Mouse (Mus musculus) layer of hippocampus, adult 8-10 months (tissue): Measurements from ENCODE around the gene Ralgapa2. TPM values are rescaled to one million over a fixed set of nuclear protein-coding genes. Genes with fewer than 3 reads are reported as not detected.

Experiments
- DNase-seq, 2 experiments: peaks; one replicate each; pipeline ENCODE4 v3.0.0; 2022; ENCODE audit warnings: low spot score in 2 of 2
- total RNA-seq, 4 experiments: library from RNA; stranded (reverse); gene quantifications; 2 replicates each; pipeline ENCODE4 v1.2.4; 2022

Gene Ralgapa2
- total RNA-seq, 4 experiments from 2014 or later = 22.5 to 30.0 (median 27.4) TPM

DNA sequence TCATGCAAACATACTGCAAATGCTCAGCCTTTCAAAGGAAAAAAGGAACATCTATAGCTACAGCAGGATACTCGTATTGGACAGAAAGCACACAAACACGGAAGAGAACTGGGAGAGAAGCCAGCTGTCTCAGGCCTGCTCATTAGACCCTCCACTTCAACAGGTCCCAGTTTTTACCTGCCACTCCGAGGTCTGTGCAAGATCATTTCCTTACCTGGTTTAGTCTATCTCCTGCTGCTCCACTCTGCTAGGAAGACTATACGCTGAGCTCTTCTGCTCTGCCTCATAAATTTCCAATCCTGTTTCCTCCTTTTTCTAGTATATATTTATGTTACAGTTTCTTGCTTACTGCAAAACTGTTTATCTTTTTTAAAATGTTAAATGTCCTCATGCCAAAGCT lies 70.4 kb downstream of the Ralgapa2 start:
- no peak for DNase-seq

DNA sequence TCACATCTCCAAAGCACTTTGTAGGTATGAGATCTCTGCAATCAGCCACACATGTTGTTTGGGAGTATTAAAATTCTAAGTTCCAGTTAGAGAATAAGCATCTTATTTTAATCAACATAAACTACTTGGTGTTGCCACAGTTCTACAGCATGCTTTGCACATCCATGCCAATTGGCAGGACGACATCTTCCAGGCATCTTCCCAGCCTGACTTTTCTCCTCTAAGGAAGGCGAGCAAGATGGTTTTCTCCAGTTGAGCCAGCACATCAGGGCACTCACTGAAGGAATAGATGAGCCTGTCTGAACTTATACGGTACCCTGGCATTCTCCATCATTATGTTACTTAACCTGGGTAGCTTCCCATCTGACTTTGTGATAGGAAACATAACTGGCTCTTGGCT lies 83.4 kb downstream of the Ralgapa2 start:
- DNase-seq = no peak

GRCm38 (mm10) chr2:146427380-146427779 lies 84.8 kb downstream of the Ralgapa2 start:
- DNase-seq = no peak

DNA sequence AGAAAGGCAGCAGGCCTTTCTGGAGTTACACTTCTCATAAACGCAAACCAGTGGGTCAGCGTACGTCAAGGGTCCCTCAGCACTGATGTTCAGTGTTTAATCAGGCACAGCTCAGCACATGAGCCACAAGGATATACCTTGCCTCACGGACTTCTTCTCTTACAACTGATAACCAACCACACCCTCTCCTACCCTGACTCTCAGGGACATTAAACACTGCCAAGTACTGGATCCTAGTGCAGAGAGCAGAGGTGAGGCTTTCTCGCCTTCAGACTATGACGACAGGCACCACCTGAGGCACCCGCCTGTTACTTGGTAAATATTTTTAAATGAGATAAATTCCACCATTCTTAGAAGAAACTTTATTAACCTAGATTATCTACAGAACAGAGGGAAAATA lies 85.8 kb downstream of the Ralgapa2 start:
- DNase-seq = no peak

DNA sequence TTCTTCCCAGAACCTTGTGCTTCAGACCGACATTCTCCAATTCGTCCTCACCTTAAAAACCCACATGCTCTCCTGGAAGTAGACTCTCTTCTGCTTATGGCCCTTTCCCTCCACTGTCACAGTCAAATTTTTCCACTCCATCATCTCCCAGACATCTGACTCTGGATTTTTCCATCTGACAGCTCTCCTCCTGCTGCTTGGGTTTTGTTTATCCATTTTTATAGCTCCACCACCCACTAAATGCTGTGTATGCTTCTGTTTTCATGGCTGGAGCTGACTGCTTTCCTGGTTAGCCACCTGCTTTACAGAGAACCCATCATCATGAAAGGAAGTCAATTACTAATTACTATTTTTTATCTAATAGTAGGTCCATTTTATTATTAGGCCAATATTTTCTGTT lies 86.9 kb downstream of the Ralgapa2 start:
- DNase-seq = peak; percentile 30 to 39

- no peak for DNase-seq
Observed at GRCm38 (mm10) chr2:146423710-146424301, 88.3 kb downstream of the Ralgapa2 start.

- DNase-seq = no peak
Observed at GRCm38 (mm10) chr2:146423032-146423691, 89.0 kb downstream of the Ralgapa2 start.

DNA sequence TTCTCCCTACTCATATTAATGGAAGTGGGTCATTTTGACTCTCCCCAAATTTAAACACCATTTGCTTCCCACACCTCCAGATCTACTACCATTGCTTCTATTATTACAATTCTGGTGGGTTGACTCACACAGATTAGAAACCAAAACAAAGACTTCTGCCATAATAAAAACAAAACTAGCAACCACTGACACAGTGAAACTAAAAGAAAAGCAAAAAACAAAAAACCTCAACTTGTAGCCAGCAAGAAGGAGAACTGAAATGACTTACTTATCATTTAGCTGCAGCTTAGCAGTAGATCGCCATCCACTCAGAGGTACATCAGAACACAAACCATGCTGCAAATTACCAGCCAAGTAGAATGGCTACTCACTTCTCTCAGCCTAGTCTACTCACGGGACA lies 95.9 kb downstream of the Ralgapa2 start:
- no peak for DNase-seq

DNA sequence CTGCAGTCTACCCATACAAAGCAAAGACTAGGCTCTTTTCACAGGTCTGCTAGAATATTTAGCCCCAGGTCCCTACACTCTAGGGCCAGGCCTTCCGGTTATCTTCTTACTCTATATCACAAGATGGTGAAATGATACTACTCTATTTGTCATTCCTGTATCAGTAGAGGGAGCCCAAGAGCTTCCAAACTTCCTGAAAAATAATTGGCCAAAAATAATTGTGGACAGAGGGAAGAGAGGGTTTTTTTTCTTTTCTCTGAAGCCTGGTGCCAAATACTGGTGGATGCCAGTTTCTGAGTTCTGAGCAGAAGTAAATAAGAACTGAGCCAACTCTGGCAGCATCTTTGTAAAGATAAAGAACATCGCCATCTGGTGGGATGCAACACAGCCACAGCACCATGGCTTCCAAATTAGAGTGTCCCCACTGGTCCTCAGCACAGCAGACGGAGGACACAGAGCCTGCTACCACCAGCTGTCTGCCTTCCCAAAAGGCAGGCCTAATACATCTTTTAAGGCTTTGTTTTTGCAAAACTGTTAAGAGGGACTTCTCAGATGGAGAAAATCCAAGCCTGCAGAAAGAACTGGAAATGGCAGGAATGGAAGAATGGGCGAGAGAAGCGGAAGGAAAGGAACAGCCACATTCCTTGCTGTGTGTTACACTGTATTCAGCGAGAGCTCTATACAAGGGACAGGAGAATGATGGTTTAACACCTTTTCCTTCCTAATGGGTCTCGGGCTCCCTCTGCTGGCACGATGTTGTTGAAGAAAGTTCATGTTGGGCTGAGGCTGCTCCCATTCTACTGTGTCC lies 97.5 kb downstream of the Ralgapa2 start:
- DNase-seq = peak; percentile 64 to 82

DNA sequence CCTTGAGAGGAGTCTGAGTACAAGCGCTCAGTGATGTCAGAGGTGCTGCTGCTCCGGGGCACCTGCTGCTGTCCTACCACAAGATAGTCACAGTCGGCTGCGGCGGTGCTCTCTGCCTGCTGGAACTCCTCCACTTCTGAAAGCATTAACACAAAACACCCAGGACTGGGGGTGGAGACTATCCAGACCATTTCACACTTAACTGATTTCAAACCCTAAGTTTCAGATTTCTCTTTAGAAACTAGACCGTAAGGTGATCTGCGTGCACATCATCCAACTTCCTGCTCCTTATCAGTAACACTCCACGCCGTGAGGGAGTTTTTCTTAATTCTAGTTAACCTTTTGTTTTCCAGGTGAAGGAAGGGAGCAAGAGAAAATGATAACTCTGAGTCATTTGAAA lies 99.4 kb downstream of the Ralgapa2 start:
- no peak for DNase-seq

DNA sequence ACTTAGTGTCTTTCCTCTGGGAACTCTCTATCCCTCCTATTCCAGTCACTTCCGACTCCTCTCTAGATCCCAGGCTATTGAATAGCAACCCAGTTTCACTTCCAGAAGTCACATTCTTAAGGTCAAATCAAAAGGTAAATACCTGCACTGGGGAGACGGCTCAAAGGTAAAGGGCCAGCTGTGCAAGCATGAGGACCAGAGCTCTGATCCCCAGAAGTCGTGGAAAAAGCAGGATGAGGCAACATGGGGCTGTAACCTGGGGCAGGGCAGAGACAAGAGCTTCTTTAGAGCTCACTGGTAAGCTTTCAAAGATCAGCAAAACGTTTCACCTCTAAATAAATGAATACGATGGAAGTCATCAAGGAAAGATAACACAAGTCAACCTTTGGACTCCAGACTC lies 100.2 kb downstream of the Ralgapa2 start:
- no peak for DNase-seq

DNA sequence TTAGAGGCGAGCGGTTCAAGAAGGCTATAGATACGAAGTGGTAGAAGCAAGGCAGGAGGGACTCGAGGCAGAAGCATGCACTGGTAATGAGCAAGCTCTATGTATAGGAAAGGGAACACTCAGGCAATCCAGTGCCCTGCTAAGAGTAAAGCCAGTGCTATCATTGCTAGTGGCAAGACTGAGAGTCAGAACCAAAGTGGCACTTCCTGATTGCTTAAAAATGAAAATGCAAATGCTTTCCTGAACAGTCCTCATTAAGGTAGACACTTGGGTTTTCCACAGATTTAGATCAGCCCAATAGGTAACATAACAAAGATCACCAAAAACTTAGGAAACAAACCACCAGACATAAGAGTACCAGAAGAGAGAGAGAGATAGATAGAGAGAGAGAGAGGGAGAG lies 105.1 kb downstream of the Ralgapa2 start:
- no peak for DNase-seq

DNA sequence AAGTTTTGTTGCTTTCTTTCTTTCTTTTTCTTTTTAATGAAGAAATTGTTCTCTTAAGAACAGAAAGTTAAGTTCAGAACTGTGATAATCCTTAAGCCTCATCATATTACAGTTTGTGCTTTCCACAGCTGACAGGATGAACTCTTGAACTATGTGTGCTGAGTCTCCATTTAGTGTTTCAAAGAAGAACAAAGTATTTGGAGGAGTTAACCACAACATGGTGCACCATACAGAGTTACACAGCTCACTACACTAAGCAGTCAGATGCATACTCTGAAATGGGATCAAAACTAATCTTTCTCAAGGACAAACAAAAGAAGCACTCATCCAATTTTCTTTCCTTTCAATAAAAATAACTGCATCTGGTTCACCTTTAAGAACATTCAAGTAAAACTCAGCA lies 110.6 kb downstream of the Ralgapa2 start:
- DNase-seq = no peak

DNA sequence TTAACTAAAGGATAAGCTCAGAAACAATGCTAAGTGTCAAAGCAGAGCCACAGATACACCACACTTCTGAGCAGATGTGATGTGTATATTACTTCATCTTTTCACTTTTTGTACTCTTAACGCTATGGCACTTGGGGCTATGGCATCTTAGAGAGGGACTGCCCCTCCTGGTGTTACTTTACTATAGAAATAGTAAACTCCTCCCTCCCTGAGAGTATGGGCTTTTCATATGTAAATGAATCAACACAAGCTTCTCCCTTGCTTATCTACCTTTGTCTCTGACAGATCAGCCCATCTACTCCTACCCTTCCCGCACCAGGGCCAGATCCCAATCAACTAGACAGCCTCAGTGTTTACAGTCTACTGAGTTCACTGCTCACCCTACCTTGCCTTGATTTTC lies 111.4 kb downstream of the Ralgapa2 start:
- DNase-seq = no peak

- peak; percentile 22 to 41 for DNase-seq
Observed at GRCm38 (mm10) chr2:146398211-146398865, 113.8 kb downstream of the Ralgapa2 start.

GRCm38 (mm10) chr2:146387211-146387610 lies 124.9 kb downstream of the Ralgapa2 start:
- DNase-seq = no peak

DNA sequence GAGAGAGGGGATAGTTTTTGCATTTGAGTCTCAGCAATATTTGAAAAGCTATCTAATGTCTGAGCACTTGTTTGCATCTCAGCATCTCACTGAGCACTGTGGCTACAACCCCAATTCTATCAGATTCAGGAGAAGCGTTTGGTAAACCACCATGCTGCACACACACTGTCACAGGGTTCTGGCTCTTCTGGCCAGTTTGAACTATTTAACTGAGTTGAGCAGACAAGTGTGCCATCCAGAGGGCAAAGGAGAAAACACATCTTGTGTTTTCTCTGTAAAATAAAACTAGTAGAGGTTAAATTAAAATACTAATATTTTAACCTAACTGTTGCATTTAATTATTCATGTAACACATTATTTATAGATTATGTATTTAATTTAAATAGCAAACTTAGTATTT lies 127.6 kb downstream of the Ralgapa2 start:
- DNase-seq = no peak

- DNase-seq = no peak
Observed at GRCm38 (mm10) chr2:146376293-146376692, 135.9 kb downstream of the Ralgapa2 start.

- DNase-seq = no peak
Observed at GRCm38 (mm10) chr2:146366098-146366497, 146.0 kb downstream of the Ralgapa2 start.

DNA sequence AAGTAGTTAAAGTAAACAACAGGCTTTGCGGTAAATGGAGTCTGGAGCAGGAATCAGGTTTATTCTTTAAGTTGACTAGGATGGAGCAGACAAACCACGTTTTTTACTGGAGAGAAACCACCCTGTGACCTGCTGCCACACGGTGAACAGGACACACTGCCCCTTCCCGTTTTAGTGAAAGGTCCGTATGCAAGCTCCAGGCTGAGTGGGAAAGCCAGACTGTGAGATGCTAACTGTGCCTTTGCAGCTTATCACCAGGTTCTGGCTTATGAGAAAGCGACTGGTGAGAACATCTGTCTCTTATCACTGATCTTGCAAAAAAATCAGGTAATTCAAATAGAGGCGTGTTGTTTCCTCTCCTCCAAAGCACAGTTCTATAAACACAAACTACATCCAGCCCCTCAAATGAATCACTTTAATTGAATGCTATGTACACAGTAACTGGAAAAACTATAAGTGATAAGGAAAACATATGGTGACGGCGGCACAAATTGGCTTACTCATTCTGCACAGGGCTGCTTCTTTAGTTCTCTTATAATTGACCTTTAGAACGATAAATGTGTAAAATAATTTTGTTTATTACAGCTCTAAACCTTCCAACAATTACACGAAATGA lies 146.7 kb downstream of the Ralgapa2 start:
- DNase-seq = no peak

DNA sequence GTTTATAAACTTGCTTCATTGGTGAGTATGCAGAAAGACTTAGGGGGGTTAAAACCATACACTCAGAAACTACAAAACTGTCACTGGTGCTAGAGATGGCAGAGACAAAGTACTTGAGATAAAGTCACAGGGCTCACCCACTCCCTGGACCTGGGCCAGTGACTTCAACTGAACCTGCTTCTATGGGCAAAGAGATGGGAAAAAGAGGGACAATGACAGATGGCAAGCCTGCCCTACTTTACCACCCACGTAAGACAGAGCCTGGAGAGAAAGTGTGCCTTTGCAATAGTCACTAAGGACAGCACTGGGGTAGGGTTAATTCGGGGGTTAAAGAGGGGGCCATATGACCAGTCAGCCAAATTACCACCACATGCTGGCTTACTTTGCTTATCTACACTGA lies 148.7 kb downstream of the Ralgapa2 start:
- DNase-seq = no peak

DNA sequence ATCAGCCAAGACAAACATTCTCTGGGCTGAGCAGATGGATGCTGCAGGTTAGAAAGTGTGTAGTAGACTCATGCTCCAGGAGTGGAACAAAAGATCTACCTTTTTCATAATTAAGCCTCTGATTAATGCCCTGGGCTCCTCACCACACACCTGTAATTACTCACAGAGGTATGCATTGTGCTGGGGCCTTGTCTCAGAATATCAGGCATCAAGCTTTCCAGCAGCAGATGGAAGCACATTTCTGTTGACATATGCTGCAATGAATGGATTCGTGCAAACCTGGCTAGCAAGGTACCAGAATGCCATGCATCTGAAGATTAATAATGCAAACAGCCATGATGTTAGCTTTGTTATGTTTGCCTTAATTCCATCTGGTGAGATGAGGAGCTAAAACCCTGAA lies 149.2 kb downstream of the Ralgapa2 start:
- no peak for DNase-seq
